Mouse (Mus musculus): ENCODE measurements at regions not wholly inside any gene's neighbourhood (a gene's known extent, or its start where the extent isn't known, plus 50 kb on each side); places are given as distances from the start of the nearest gene placed in this dataset.

DNA sequence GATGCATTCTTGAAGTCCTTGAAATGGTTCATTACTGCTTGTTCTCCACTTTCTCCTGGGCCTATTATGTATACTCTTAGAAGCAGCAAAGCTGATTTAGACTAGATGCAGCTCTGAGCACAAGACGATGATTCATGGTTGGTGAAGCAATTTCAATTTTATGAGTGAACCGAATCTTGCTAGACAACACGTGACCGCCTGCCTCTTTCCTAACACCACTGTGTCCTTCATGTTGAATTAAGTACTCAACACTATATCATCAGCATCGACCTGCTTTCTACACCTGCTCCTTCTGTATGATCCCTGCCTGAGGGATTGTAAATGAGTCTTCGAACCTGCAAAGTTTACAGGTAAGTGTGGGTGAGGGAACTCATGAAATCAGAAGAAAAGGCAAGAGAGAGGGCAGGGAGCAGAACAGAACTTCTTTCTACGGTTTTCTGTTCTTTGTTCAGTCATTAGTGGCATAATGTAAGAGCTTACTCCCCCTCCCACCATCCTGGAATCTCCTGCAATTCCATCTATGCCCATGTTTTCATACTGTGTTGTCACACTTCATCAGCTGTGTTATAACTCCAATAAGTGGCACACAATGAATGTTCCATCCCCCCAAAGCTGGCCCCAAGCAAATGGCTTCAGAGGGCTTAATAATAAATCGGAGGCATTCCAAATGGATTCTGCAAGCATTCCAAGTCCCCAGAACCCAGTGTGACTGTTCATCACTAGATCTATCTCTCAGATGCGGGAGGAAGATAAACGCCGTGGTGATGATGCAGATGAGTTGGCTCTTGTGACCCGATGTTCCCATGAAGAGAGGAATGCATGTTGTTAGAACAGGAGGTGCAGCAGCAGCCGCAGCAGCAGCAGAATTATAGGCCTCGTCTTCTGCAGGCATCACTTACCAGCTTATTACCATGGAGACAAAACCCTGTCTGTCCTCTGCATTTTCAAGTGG is 224.2 kb upstream of the Serp2 start:
- no peak for TF ChIP-seq CTCF (IDR thresholded peaks at IDR 0.05; ENCODE audit: low read depth)
- TF ChIP-seq EP300 (IDR thresholded peaks at IDR 0.05; ENCODE audit: low read depth): no peak
